Mouse (Mus musculus): Measurements from ENCODE around the gene Atf1. TPM values are rescaled to one million over a fixed set of nuclear protein-coding genes. Genes with fewer than 3 reads are reported as not detected.
A peak's percentile ranks its signal among the peaks of the same experiment; 100 is the strongest.

The Atf1 gene
- total RNA-seq, 2 experiments from 2014 or later: 52.8 to 100 TPM

GRCm38 (mm10) chr15:100215092-100215491 lies 12.5 kb upstream of the Atf1 start:
- peak; percentile 61 for ATAC-seq (ENCODE audit: poor library complexity, severe bottlenecking)

GRCm38 (mm10) chr15:100216173-100216572 lies 11.4 kb upstream of the Atf1 start:
- ATAC-seq (ENCODE audit: poor library complexity, severe bottlenecking): peak; percentile 90

- ATAC-seq (ENCODE audit: poor library complexity, severe bottlenecking): no peak
Observed at GRCm38 (mm10) chr15:100218018-100218417, 9.6 kb upstream of the Atf1 start.

DNA sequence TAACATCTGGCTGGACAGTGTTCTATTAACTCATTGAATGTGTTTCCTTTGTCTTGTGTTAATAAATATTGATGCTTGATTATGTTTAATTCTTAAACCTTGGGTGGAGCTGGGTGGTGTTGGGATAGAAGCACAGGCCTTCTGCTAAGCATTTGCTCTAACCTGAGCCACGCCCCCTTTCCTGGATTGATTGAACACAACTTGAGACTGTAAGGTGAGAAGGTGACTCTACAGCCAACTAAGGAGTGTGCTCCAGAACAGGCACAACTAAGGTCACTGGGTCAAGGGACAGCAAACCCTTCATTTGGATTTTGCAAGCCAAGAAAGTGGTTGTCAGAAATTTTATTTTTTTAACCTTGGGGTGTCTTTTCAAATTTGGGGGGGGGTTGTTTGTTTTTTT lies 8.2 kb upstream of the Atf1 start:
- no peak for ATAC-seq (ENCODE audit: poor library complexity, severe bottlenecking)

- no peak for ATAC-seq (ENCODE audit: poor library complexity, severe bottlenecking)
Observed at GRCm38 (mm10) chr15:100220916-100221315, 6.7 kb upstream of the Atf1 start.

- ATAC-seq (ENCODE audit: poor library complexity, severe bottlenecking): no peak
Observed at GRCm38 (mm10) chr15:100225381-100225780, 2.2 kb upstream of the Atf1 start.

DNA sequence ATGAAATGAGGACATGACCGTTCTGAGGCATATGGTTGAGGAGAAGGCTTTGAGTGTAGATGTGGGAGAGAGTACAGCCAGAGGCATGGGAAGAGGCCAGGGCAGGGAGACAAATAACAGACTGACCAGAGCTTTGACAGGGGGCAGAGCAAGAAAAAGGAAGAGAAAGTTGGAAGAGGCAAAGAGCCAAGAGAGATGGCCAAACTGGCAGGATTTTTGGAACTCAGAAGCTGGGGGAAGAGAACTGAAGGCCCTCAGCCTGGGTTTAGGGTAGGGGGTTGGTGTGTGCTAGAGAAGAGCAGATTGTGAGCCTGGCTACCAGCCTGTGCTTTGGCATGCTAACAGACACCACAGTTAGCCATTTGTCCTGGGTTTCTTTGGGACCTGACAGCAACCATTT lies 1.7 kb upstream of the Atf1 start:
- ATAC-seq (ENCODE audit: poor library complexity, severe bottlenecking): no peak

DNA sequence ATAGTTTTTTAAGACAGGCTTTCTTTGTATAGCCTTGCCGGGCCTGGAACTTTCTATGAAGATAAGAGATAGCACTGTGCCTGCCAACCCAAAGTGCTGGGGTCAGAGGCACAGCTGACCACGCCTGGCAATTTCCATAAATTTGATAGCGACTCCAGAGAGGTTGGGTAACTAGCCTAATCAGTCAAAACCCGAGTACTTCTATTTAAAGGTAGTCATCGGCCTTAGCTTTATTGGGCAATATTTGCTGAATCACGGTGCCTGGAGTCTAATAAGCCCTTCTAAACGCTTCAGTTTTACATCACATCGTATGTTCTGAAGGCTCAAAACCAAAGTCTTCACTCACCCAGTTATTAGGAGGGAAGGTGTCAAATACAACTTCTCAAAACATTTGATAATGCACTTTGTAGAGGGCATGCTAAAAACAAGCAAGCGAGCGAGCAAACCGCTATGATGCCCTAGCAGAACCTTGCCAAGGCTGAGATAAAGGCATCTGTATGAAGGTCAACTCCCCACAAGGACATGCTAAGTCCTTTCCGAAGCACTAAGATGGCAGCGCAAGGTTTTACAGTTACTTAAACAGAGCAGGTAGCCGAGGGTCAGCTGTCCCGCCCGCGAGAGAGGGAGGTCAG lies 472 bp upstream of the Atf1 start:
- ATAC-seq (ENCODE audit: poor library complexity, severe bottlenecking): peak; percentile 42

GRCm38 (mm10) chr15:100228535-100229336 lies 1.1 kb downstream of the Atf1 start:
- no peak for ATAC-seq (ENCODE audit: poor library complexity, severe bottlenecking)

DNA sequence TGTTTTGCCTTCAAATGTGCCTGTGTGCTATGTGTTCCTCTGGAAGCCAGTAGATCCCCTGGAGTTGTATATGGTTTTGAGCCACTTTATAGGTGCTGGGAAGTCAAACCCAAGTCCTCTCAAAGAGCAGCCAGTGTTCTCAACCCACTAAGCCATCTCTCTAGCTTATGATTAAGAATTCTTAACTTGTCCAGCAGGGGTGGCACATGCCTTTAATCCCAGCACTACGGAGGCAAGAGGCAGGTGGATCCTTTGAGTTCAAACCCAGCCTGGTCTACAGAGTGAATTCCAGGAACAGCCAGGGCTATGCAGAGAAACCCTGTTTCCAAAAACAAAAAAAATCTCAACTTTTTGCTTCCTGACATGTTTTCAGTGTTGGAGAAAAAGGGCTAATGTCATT lies 3.0 kb downstream of the Atf1 start:
- no peak for ATAC-seq (ENCODE audit: poor library complexity, severe bottlenecking)

- no peak for ATAC-seq (ENCODE audit: poor library complexity, severe bottlenecking)
Observed at GRCm38 (mm10) chr15:100231616-100232525, 4.3 kb downstream of the Atf1 start.

GRCm38 (mm10) chr15:100235208-100235965 lies 7.8 kb downstream of the Atf1 start:
- ATAC-seq (ENCODE audit: poor library complexity, severe bottlenecking): no peak

GRCm38 (mm10) chr15:100236952-100237351 lies 9.3 kb downstream of the Atf1 start:
- ATAC-seq (ENCODE audit: poor library complexity, severe bottlenecking): peak; percentile 55

GRCm38 (mm10) chr15:100241780-100242179 lies 14.2 kb downstream of the Atf1 start:
- ATAC-seq (ENCODE audit: poor library complexity, severe bottlenecking): peak; percentile 31; the same call in 1 of the 2 replicates

DNA sequence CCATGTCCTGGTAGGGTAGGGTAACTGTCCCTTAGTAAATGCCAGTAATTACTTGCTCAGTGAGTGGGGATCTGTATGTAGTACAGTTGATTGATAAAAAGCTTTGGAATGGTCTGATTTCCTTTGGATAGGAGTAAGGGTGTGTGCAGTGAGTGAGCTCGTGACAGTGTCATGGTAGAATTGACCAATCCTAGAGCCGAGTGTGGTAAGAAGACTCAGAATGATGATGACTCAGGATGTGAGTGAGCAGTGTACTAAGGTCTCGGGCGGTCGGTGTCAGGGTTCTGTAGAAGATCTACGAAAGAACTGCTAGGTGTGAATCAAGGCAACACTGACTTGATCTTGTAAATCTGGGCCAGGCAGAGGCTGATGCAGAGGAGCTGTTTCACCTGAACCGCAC lies 18.3 kb downstream of the Atf1 start:
- peak; percentile 41; the same call in 1 of the 2 replicates for ATAC-seq (ENCODE audit: poor library complexity, severe bottlenecking)

GRCm38 (mm10) chr15:100247296-100247695 lies 19.7 kb downstream of the Atf1 start:
- ATAC-seq (ENCODE audit: poor library complexity, severe bottlenecking): no peak

- peak; percentile 69 for ATAC-seq (ENCODE audit: poor library complexity, severe bottlenecking)
Observed at GRCm38 (mm10) chr15:100248665-100249433, 21.2 kb downstream of the Atf1 start.

- no peak for ATAC-seq (ENCODE audit: poor library complexity, severe bottlenecking)
Observed at GRCm38 (mm10) chr15:100251153-100251780, 23.6 kb downstream of the Atf1 start.

- no peak for ATAC-seq (ENCODE audit: poor library complexity, severe bottlenecking)
Observed at GRCm38 (mm10) chr15:100256386-100256785, 28.8 kb downstream of the Atf1 start.

Data from megakaryocyte, adult 5-6 weeks (primary cell).